Mouse (Mus musculus): ENCODE data around the gene Pde4d. TPM values are rescaled to one million over a fixed set of nuclear protein-coding genes. Genes with fewer than 3 reads are reported as not detected.

The Pde4d gene
- polyA plus RNA-seq, 1 experiment from 2014 or later = 13.0 TPM

DNA sequence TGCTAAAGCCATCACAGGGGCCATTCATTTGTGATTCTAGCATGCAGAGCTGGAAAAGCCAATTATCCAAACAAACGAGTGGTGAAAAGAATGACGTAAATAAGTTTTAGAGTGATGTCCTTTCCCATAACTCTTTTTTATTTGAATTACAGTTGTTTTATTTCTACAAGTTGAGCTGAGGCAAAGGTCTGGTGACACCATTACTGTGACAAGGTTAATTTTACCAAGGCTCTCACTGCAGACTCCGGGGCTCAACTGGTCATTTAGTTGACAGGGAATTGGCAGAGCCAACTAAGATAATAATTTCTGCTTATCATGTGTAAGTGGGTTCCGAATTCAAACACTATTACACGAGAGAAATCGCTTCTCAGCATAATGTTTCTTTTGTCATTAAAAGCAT, 731.6 kb downstream of the Pde4d start:
- no peak for ATAC-seq (ENCODE audit: low FRiP score, low TSS enrichment)
- H3K36me3 ChIP-seq (ENCODE audit: control insufficient read depth, insufficient read depth, low read length) = no peaks in the 10 kb centered on the region
- no peak overlapping the region for H3K4me3 ChIP-seq (ENCODE audit: low read depth, low read length)
- no peaks in the 10 kb centered on the region for H3K4me1 ChIP-seq (replicated peaks; ENCODE audit: control insufficient read depth, insufficient read depth)
- TF ChIP-seq CTCF (IDR thresholded peaks at IDR 0.05; ENCODE audit: low read depth) (no peak), EP300 (optimal IDR thresholded peaks at IDR 0.05) (no peak)
- DNase-seq (ENCODE audit: low spot score) = no peak
- no peak overlapping the region for H3K27ac ChIP-seq (replicated peaks)
- WGBS = 58% methylated on average over 6 of the region's 6 CpGs
- no peak overlapping the region for H3K4me2 ChIP-seq (replicated peaks; ENCODE audit: low read depth)
- H3K27me3 ChIP-seq (ENCODE audit: control insufficient read depth, insufficient read depth, low read length) = no peaks in the 10 kb centered on the region
- no peaks in the 10 kb centered on the region for H3K9me3 ChIP-seq (ENCODE audit: control insufficient read depth, low read length)
- no peak overlapping the region for H3K9ac ChIP-seq (ENCODE audit: low read length)

DNA sequence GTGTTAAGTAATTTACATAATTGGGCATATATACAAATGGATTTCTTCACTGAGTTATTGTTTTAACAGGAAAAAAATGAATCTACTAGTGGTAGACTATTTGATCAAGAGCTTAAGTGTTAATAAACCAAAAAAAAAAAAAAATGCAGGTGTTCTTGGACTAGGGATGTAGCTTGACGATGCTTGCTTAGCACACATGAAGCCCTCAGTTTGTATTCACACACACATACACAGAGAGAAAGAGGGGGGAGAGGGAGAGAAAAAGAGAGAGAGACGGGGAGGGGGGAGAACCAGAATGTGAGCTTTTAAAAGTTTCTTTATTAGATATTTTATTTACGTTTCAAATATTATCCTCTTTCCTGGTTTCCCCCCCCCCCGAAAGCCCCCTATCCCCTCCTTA, 740.9 kb downstream of the Pde4d start:
- H3K36me3 ChIP-seq (ENCODE audit: control insufficient read depth, insufficient read depth, low read length) = no peaks in the 10 kb centered on the region
- no peaks in the 10 kb centered on the region for H3K4me1 ChIP-seq (replicated peaks; ENCODE audit: control insufficient read depth, insufficient read depth)
- H3K9ac ChIP-seq (ENCODE audit: low read length) = no peak overlapping the region
- no peaks in the 10 kb centered on the region for H3K27me3 ChIP-seq (ENCODE audit: control insufficient read depth, insufficient read depth, low read length)
- no peak for TF ChIP-seq CTCF (IDR thresholded peaks at IDR 0.05; ENCODE audit: low read depth)
- TF ChIP-seq EP300 (optimal IDR thresholded peaks at IDR 0.05) = no peak
- H3K4me3 ChIP-seq (ENCODE audit: low read depth, low read length) = no peak overlapping the region
- no peaks in the 10 kb centered on the region for H3K9me3 ChIP-seq (ENCODE audit: control insufficient read depth, low read length)
- 53% methylated on average over 4 of the region's 4 CpGs for WGBS
- DNase-seq (ENCODE audit: low spot score) (no peak), ATAC-seq (ENCODE audit: low FRiP score, low TSS enrichment) (no peak)
- H3K4me2 ChIP-seq (replicated peaks; ENCODE audit: low read depth) = no peak overlapping the region
- H3K27ac ChIP-seq (replicated peaks) = no peak overlapping the region

DNA sequence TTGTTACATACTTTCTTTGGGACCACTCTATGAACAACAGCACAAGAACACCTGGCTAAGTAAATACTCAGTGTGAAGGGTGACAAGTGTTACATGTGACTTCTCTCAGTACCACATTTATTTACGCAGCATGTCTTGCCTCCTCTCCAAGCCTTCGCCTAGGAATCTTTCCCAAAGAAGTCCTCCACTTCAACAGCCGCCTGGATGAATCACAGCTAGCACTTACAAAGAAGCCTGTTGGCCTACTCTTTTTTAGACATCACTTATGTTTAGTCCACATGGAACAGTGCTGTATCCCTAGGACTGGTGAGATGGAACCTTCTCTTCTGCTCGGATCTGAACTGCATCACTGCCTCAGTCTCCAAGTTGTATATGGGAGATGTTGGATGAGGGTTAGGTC, 741.4 kb downstream of the Pde4d start:
- Histone ChIP-seq H3K36me3 (ENCODE audit: control insufficient read depth, insufficient read depth, low read length) (no peaks in the 10 kb centered on the region), H3K4me1 (replicated peaks; ENCODE audit: control insufficient read depth, insufficient read depth) (no peaks in the 10 kb centered on the region), H3K27me3 (ENCODE audit: control insufficient read depth, insufficient read depth, low read length) (no peaks in the 10 kb centered on the region), H3K9ac (ENCODE audit: low read length) (no peak overlapping the region), H3K4me2 (replicated peaks; ENCODE audit: low read depth) (no peak overlapping the region), H3K27ac (replicated peaks) (no peak overlapping the region), H3K9me3 (ENCODE audit: control insufficient read depth, low read length) (no peaks in the 10 kb centered on the region), H3K4me3 (ENCODE audit: low read depth, low read length) (no peak overlapping the region)
- DNase-seq (ENCODE audit: low spot score) (no peak), ATAC-seq (ENCODE audit: low FRiP score, low TSS enrichment) (no peak)
- 57% methylated on average over 4 of the region's 4 CpGs for WGBS
- TF ChIP-seq EP300 (optimal IDR thresholded peaks at IDR 0.05) (no peak), CTCF (IDR thresholded peaks at IDR 0.05; ENCODE audit: low read depth) (no peak)

GRCm38 (mm10) chr13:109205541-109205940, 755.8 kb downstream of the Pde4d start:
- no peaks in the 10 kb centered on the region for H3K4me1 ChIP-seq (replicated peaks; ENCODE audit: control insufficient read depth, insufficient read depth)
- no peak for ATAC-seq (ENCODE audit: low FRiP score, low TSS enrichment)
- H3K27me3 ChIP-seq (ENCODE audit: control insufficient read depth, insufficient read depth, low read length) = no peaks in the 10 kb centered on the region
- no peak for DNase-seq (ENCODE audit: low spot score)
- 44% methylated on average over 9 of the region's 9 CpGs for WGBS
- H3K27ac ChIP-seq (replicated peaks) = no peak overlapping the region
- H3K4me3 ChIP-seq (ENCODE audit: low read depth, low read length) = no peak overlapping the region
- TF ChIP-seq CTCF (IDR thresholded peaks at IDR 0.05; ENCODE audit: low read depth) (no peak), EP300 (optimal IDR thresholded peaks at IDR 0.05) (no peak)
- no peak overlapping the region for H3K9ac ChIP-seq (ENCODE audit: low read length)
- H3K9me3 ChIP-seq (ENCODE audit: control insufficient read depth, low read length) = no peaks in the 10 kb centered on the region
- no peaks in the 10 kb centered on the region for H3K36me3 ChIP-seq (ENCODE audit: control insufficient read depth, insufficient read depth, low read length)
- no peak overlapping the region for H3K4me2 ChIP-seq (replicated peaks; ENCODE audit: low read depth)

GRCm38 (mm10) chr13:109208607-109209006, 758.9 kb downstream of the Pde4d start:
- Histone ChIP-seq H3K4me2 (replicated peaks; ENCODE audit: low read depth) (no peak overlapping the region), H3K9me3 (ENCODE audit: control insufficient read depth, low read length) (no peaks in the 10 kb centered on the region), H3K36me3 (ENCODE audit: control insufficient read depth, insufficient read depth, low read length) (no peaks in the 10 kb centered on the region), H3K4me1 (replicated peaks; ENCODE audit: control insufficient read depth, insufficient read depth) (no peaks in the 10 kb centered on the region), H3K4me3 (ENCODE audit: low read depth, low read length) (no peak overlapping the region), H3K27ac (replicated peaks) (no peak overlapping the region), H3K9ac (ENCODE audit: low read length) (no peak overlapping the region), H3K27me3 (ENCODE audit: control insufficient read depth, insufficient read depth, low read length) (no peaks in the 10 kb centered on the region)
- TF ChIP-seq CTCF (IDR thresholded peaks at IDR 0.05; ENCODE audit: low read depth) = no peak
- TF ChIP-seq EP300 (optimal IDR thresholded peaks at IDR 0.05) = no peak
- WGBS = 93% methylated on average over 16 of the region's 16 CpGs
- no peak for DNase-seq (ENCODE audit: low spot score)
- ATAC-seq (ENCODE audit: low FRiP score, low TSS enrichment) = no peak

- H3K4me3 ChIP-seq (ENCODE audit: low read depth, low read length) = no peak overlapping the region
- TF ChIP-seq CTCF (IDR thresholded peaks at IDR 0.05; ENCODE audit: low read depth) (no peak), EP300 (optimal IDR thresholded peaks at IDR 0.05) (no peak)
- 55% methylated on average over 6 of the region's 6 CpGs for WGBS
- H3K36me3 ChIP-seq (ENCODE audit: control insufficient read depth, insufficient read depth, low read length) = no peaks in the 10 kb centered on the region
- no peaks in the 10 kb centered on the region for H3K9me3 ChIP-seq (ENCODE audit: control insufficient read depth, low read length)
- H3K9ac ChIP-seq (ENCODE audit: low read length) = no peak overlapping the region
- no peak overlapping the region for H3K4me2 ChIP-seq (replicated peaks; ENCODE audit: low read depth)
- ATAC-seq (ENCODE audit: low FRiP score, low TSS enrichment) = no peak
- H3K4me1 ChIP-seq (replicated peaks; ENCODE audit: control insufficient read depth, insufficient read depth) = no peaks in the 10 kb centered on the region
- H3K27me3 ChIP-seq (ENCODE audit: control insufficient read depth, insufficient read depth, low read length) = no peaks in the 10 kb centered on the region
- no peak for DNase-seq (ENCODE audit: low spot score)
- no peak overlapping the region for H3K27ac ChIP-seq (replicated peaks)
Observed at GRCm38 (mm10) chr13:109209413-109209812, 759.7 kb downstream of the Pde4d start.

All from stomach, postnatal 0 days (tissue).